Mouse (Mus musculus): ENCODE measurements at regions not wholly inside any gene's neighbourhood (a gene's known extent, or its start where the extent isn't known, plus 50 kb on each side); places are given as distances from the start of the nearest gene placed in this dataset.

DNA sequence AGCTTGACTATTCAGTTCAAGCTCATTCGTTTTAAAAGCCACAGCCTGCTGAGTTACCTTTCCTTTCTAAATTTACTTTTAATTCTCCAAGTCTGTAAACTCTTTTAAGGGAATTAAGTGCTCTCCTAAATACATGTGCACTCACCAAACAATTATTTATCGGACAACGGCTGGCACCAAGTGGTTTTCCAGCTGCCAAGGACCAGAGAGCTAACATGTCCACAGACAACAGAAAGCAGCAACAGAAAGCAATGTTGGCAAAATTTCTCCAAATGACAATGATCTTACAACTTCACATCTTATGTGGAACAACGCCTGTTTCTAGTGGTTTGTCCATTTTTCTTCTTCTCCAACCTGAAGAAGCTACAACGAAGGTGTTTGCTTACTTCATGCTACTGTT lies 275.3 kb downstream of the Qk start:
- TF ChIP-seq CTCF (IDR thresholded peaks at IDR 0.05; ENCODE audit: borderline replicate concordance, insufficient read depth, low read length) (no peak), POLR2A (IDR thresholded peaks at IDR 0.05; ENCODE audit: low read depth, low read length) (no peak)

All from embryonic fibroblast, embryonic 13.5 days (primary cell).